Mouse (Mus musculus) cerebellum, adult 2 months (tissue): Measurements from ENCODE around the gene Mob3b. TPM values are rescaled to one million over a fixed set of nuclear protein-coding genes. Genes with fewer than 3 reads are reported as not detected.
"Not testable (repeated sequence)": the region's sequence is repeated elsewhere in the genome, so short reads cannot be mapped to it uniquely, and the experiment has no call there.

Experiments
- DNase-seq, 2 experiments: peaks; one replicate each; pipeline ENCODE4 v3.0.0; 2021
- H3K27ac ChIP-seq: fragments of 200-500 bp; 2 replicates; pipeline ENCODE4 v1.5.1; 2012; ENCODE audit warnings: low read length, control low read depth, inconsistent platforms; ENCODE audit not compliant: insufficient read depth
- H3K27me3 ChIP-seq: fragments of 200-500 bp; 2 replicates; pipeline ENCODE4 v1.6.1; 2012; ENCODE audit warnings: inconsistent platforms, mild to moderate bottlenecking, low read length, moderate library complexity; ENCODE audit not compliant: control insufficient read depth, insufficient read depth
- H3K4me1 ChIP-seq: fragments of 200-500 bp; 2 replicates; pipeline ENCODE4 v1.6.1; 2011; ENCODE audit warnings: low read length; ENCODE audit not compliant: control insufficient read depth, insufficient read depth
- H3K4me3 ChIP-seq: fragments of 200-500 bp; replicated peaks from 2 replicates; pipeline ENCODE3; 2011; ENCODE audit warnings: mild to moderate bottlenecking, low read depth, low read length, control low read depth; ENCODE audit not compliant: insufficient read depth
- CTCF ChIP-seq: fragments of 200-500 bp; IDR thresholded peaks from 2 replicates; pipeline ENCODE4 v1.5.1; 2011; ENCODE audit warnings: low read depth, mild to moderate bottlenecking, control low read depth, low read length, moderate library complexity, borderline replicate concordance; ENCODE audit not compliant: insufficient read depth
- POLR2A ChIP-seq: fragments of 200-500 bp; IDR thresholded peaks from 2 replicates; pipeline ENCODE4 v1.6.1; 2011; ENCODE audit warnings: low read length, control low read depth, borderline replicate concordance; ENCODE audit not compliant: insufficient read depth
- WGBS: fragments of 180-500 bp; shearing (Covaris S2); methylation state at CpG from one replicate; pipeline ENCODE4 v1.1.7; 2018; 5-methylcytosine and 5-hydroxymethylcytosine counted together
- polyA plus RNA-seq: library from polyadenylated mRNA; depleted of rRNA; stranded (reverse); fragments of >200 nt; gene quantifications from 2 replicates; pipeline ENCODE4 v1.2.3, GENCODE M21; 2012

Gene Mob3b
- polyA plus RNA-seq, 1 experiment: 9.5 TPM

- no peaks in the 10 kb centered on the region for H3K4me1 ChIP-seq
- no peak overlapping the region for H3K27ac ChIP-seq
- no peak overlapping the region for H3K4me3 ChIP-seq
- TF ChIP-seq POLR2A: no peak
- TF ChIP-seq CTCF: no peak
- WGBS: 83% methylated on average over 3 of the region's 3 CpGs
- no peak for DNase-seq
- H3K27me3 ChIP-seq: no peaks in the 10 kb centered on the region
Observed at GRCm38 (mm10) chr4:34911401-34911800, 245.9 kb downstream of the Mob3b start.

- no peaks in the 10 kb centered on the region; the same call in 1 of the 2 replicates for H3K27me3 ChIP-seq
- TF ChIP-seq POLR2A (no peak), CTCF (no peak)
- no peak overlapping the region for H3K27ac ChIP-seq
- DNase-seq: no peak
- no peaks in the 10 kb centered on the region for H3K4me1 ChIP-seq
- WGBS: 93% methylated on average over 7 of the region's 7 CpGs
- H3K4me3 ChIP-seq: no peak overlapping the region
Observed at GRCm38 (mm10) chr4:34908127-34908526, 249.2 kb downstream of the Mob3b start.

GRCm38 (mm10) chr4:34907026-34907425 is 250.3 kb downstream of the Mob3b start:
- no peak for TF ChIP-seq POLR2A
- TF ChIP-seq CTCF: no peak
- H3K4me1 ChIP-seq: no peaks in the 10 kb centered on the region
- 54% methylated on average over 14 of the region's 14 CpGs for WGBS
- no peak for DNase-seq
- H3K4me3 ChIP-seq: no peak overlapping the region
- no peak overlapping the region for H3K27ac ChIP-seq
- no peaks in the 10 kb centered on the region; the same call in 1 of the 2 replicates for H3K27me3 ChIP-seq

- H3K27ac ChIP-seq: no peak overlapping the region
- DNase-seq: no peak
- H3K27me3 ChIP-seq: no peaks in the 10 kb centered on the region; the same call in 1 of the 2 replicates
- no peak overlapping the region for H3K4me3 ChIP-seq
- 79% methylated on average over 4 of the region's 4 CpGs for WGBS
- no peak for TF ChIP-seq CTCF
- TF ChIP-seq POLR2A: no peak
- no peaks in the 10 kb centered on the region for H3K4me1 ChIP-seq
Observed at GRCm38 (mm10) chr4:34906151-34906550, 251.1 kb downstream of the Mob3b start.

GRCm38 (mm10) chr4:34905396-34905795 is 251.9 kb downstream of the Mob3b start:
- Histone ChIP-seq H3K4me1 (no peaks in the 10 kb centered on the region), H3K27me3 (no peaks in the 10 kb centered on the region; the same call in 1 of the 2 replicates), H3K4me3 (no peak overlapping the region), H3K27ac (no peak overlapping the region)
- WGBS: 63% methylated on average over 5 of the region's 5 CpGs
- TF ChIP-seq CTCF (no peak), POLR2A (no peak)
- DNase-seq: no peak

GRCm38 (mm10) chr4:34901582-34901981 is 255.7 kb downstream of the Mob3b start:
- WGBS: 81% methylated on average over 3 of the region's 3 CpGs

GRCm38 (mm10) chr4:34901166-34901565 is 256.1 kb downstream of the Mob3b start:
- DNase-seq: no peak
- H3K27ac ChIP-seq: no peak overlapping the region
- no peaks in the 10 kb centered on the region; the same call in 1 of the 2 replicates for H3K27me3 ChIP-seq
- no peak overlapping the region for H3K4me3 ChIP-seq
- TF ChIP-seq CTCF (no peak), POLR2A (no peak)
- WGBS: 76% methylated on average over 4 of the region's 4 CpGs
- no peaks in the 10 kb centered on the region for H3K4me1 ChIP-seq

More at GRCm38 (mm10) chr4:34901582-34901981, 255.7 kb downstream of the Mob3b start:
- not testable (repeated sequence) for DNase-seq, H3K4me1 ChIP-seq, H3K27me3 ChIP-seq, H3K27ac ChIP-seq, H3K4me3 ChIP-seq

- no peaks in the 10 kb centered on the region for H3K4me1 ChIP-seq
- no peak for TF ChIP-seq POLR2A
- TF ChIP-seq CTCF: no peak
- WGBS: 43% methylated on average over 9 of the region's 9 CpGs
- H3K27me3 ChIP-seq: no peaks in the 10 kb centered on the region
- no peak overlapping the region for H3K27ac ChIP-seq
- DNase-seq: no peak
- H3K4me3 ChIP-seq: no peak overlapping the region
Observed at GRCm38 (mm10) chr4:34900155-34900554, 257.1 kb downstream of the Mob3b start.
